Mouse (Mus musculus) mouse trophoblast stem cell (cell line): ENCODE data around the gene Pcsk5.

Experiments used
- in situ Hi-C, 2 experiments: fragments of 300-500 bp; cut with MseI, MboI; formaldehyde crosslinking; loops; 2 replicates in 1 of 2; 3 replicates in 1 of 2; pipeline ENCODE4 v1.15.1; 2025

The Pcsk5 gene

DNA sequence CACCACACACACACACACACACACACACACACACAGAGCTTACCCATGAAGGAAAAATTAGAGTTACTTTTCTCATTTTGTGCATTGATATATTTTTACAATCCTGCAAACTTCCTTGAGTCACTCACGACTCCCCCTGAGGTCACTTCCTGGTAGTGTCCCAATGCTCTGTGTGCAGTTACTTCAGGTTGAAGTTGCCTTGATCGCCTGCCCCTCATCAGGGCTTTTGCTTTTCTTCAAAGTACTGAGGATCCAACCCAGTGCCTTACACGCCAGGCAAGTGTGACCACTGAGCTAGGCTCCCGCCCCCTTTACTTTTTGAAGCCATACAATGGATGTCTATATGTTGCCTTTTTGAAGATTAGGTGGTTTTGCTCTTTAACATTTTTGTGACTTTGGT is 437.5 kb downstream of the Pcsk5 start:
- in situ Hi-C loops, result no loop called here

DNA sequence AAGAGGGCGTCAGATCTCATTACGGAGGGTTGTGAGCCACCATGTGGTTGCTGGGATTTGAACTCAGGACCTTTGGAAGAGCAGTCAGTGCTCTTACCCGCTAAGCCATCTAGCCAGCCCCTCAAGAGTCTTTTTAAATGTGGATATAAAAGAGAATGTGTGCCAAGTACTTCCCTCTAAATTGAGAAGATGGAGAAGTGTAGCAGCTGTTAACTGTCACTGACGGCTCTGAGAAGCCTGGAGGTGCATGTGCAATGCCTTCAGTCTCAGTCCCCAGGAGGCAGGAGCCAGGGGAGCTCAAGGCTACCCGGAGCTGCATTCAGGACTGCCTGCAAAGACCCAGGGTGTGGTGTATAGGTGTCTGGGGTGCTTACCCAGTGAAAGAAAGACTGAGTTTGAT is 439.5 kb downstream of the Pcsk5 start:
- in situ Hi-C loops, result no loop called here

DNA sequence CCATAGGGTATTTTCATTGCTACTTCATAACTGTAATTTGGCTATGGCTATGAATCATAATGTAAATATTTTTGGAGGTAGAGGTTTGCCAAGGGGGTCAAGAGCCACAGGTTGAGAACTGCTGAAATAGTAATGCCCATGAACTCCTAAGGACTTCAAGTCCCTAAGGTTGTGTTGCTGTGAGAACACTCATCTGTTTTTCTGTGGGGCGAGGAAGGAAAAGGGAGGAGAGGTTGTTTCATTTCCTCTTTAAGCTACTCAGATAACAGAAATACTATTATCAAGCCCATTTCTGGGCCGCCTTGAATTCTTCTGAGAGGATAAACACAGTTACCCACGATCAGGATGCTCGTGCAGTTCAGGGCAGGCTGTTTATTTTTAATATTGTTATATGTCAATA is 440.6 kb downstream of the Pcsk5 start:
- in situ Hi-C loops, result no loop called here

DNA sequence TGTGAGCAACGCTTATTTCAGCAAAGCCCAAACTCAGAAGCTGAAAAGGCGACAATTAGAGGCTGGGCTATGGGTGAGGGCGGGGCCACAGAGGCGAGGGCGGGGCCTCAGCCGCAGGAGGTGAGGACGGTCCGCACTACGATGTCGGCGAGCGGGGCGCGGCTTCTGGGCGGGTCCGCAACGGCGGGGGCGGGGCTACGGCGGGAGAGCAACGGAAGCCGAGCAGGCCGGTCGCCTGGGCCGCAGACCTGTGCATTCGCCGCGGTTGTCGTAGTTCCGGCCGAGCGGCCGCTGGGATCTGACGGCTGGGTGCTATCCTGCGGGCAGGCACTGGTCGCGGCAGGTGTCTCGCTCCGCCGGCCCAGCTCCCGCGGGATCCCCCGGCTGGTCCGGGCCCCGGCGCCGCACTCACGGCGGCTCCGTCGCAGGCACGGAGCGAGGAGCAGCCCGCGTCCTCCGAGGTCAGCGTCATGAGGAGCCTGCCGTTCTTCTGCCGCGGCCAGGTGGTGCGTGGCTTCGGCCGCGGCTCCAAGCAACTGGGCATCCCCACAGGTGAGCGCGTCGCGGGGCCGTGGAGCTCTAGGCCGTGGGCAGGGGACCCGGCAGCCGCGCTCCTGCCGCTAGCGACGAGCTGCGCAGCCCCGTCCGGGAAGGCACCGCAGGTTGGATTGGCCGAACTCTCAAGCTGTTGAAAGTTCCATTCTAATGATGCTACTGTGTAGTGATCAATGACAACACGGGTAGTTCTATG is 443.4 kb downstream of the Pcsk5 start, which contains the start of gene Rfk:
Gene Rfk (plus strand): TSS at position 203 of the 751 bp plus-strand sequence.
- in situ Hi-C loops, result no loop called here

- in situ Hi-C loops, result no loop called here
Observed at GRCm38 (mm10) chr19:17392866-17393265, 444.6 kb downstream of the Pcsk5 start.

GRCm38 (mm10) chr19:17388404-17388803 is 449.0 kb downstream of the Pcsk5 start:
- in situ Hi-C loops, result no loop called here

GRCm38 (mm10) chr19:17386424-17386823 is 451.0 kb downstream of the Pcsk5 start:
- in situ Hi-C loops, result no loop called here

GRCm38 (mm10) chr19:17385426-17385825 is 452.0 kb downstream of the Pcsk5 start:
- in situ Hi-C loops, result no loop called here

GRCm38 (mm10) chr19:17385022-17385421 is 452.4 kb downstream of the Pcsk5 start:
- in situ Hi-C loops, result no loop called here

GRCm38 (mm10) chr19:17382807-17383397 is 454.5 kb downstream of the Pcsk5 start:
- in situ Hi-C loops, result no loop called here
